In genomic region chr8:108829305-108829717, GRCm38 (mm10) we compare ENCODE assay signal across 7 mouse cellular contexts.
DNase-seq lines count a peak whose midpoint lies in the region; TF ChIP-seq lines count a peak whose summit lies in the region.

No protein-coding gene starts in this region.

- intact Hi-C loops in gastrocnemius, adult 2 months (cut with DNase I), result no loop called here
- intact Hi-C loops in left cerebral cortex, adult 2 months (cut with DNase I), result no loop called here

- no peak for TF ChIP-seq CTCF in gastrocnemius, adult 2 months (IDR thresholded peaks at IDR 0.05)
- no peak for TF ChIP-seq CTCF in left cerebral cortex, adult 2 months (IDR thresholded peaks at IDR 0.05)

- DNase-seq in cerebellum, adult 18-20 months, result peak; percentile 15 to 31
- DNase-seq in embryo, embryonic 10 days (ENCODE audit: low spot score), result peak; percentile 70
- peak; percentile 63 for DNase-seq in gastrocnemius, adult 2 months
- peak; percentile 14 to 34 for DNase-seq in left cerebral cortex, adult 2 months (ENCODE audit: extremely low spot score in 1 of 2, low spot score in 2 of 2)
- DNase-seq in retina, embryonic 14.5 days (ENCODE audit: low spot score), result peak; percentile 78
- DNase-seq in kidney, postnatal 25 days, result no peak
- no peak for DNase-seq in kidney, adult 8-10 months

- H3K27ac ChIP-seq in gastrocnemius, adult 2 months, result no peak overlapping the region
- H3K27ac ChIP-seq in left cerebral cortex, adult 2 months, result no peak overlapping the region

- no peak overlapping the region for H3K4me3 ChIP-seq in gastrocnemius, adult 2 months
- no peak overlapping the region for H3K4me3 ChIP-seq in left cerebral cortex, adult 2 months

Comparison
In these comparisons a context has a peak if more than half of its experiments do, and no peak if none do; other contexts are left out.
1. DNase-seq: peak in cerebellum, adult 18-20 months (2 of 2), embryo, embryonic 10 days (single experiment), gastrocnemius, adult 2 months (single experiment), left cerebral cortex, adult 2 months (2 of 2) and retina, embryonic 14.5 days (single experiment); none in kidney, postnatal 25 days (0 of 2) and kidney, adult 8-10 months (0 of 2).